Mouse (Mus musculus): Measurements from ENCODE around the gene B4galnt2.

Gene B4galnt2

GRCm38 (mm10) chr11:95825625-95826024, 89.1 kb downstream of the B4galnt2 start:
- DNase-seq: no peak

- DNase-seq: peak; percentile 49 to 58
These were observed 89.8 kb downstream of the B4galnt2 start for GRCm38 (mm10) chr11:95824877-95825243.

- peak; percentile 93 to 96 for DNase-seq
These were observed 90.4 kb downstream of the B4galnt2 start, which contains the start of gene Phospho1 for GRCm38 (mm10) chr11:95824071-95824876. TSS of gene Phospho1 (plus strand) at chr11:95824499.

- DNase-seq: no peak
These were observed 92.3 kb downstream of the B4galnt2 start for GRCm38 (mm10) chr11:95822437-95822836.

GRCm38 (mm10) chr11:95821511-95821910, 93.2 kb downstream of the B4galnt2 start:
- DNase-seq: no peak

- DNase-seq: no peak
These were observed 95.6 kb downstream of the B4galnt2 start for GRCm38 (mm10) chr11:95819138-95819537.
